Mouse (Mus musculus) granulocyte monocyte progenitor cell, adult 5-6 weeks (primary cell): ENCODE measurements around the gene Med20. TPM values are rescaled to one million over a fixed set of nuclear protein-coding genes. Genes with fewer than 3 reads are reported as not detected.
A peak's percentile ranks its signal among the peaks of the same experiment; 100 is the strongest.

Experiments
- ATAC-seq: replicated peaks from 2 replicates; pipeline ENCODE4 v1.8.0; 2016; ENCODE audit warnings: mild to moderate bottlenecking, moderate TSS enrichment, inconsistent platforms; ENCODE audit not compliant: poor library complexity, severe bottlenecking
- total RNA-seq, 2 experiments: library from RNA; stranded (forward) in 1 of 2; stranded (reverse) in 1 of 2; fragments of 200-712, 200-1000 nt in 1 of 2; fragments of >200 nt in 1 of 2; fragmentation: Nextera tagmentation in 1 of 2; gene quantifications; 2 replicates each; pipeline ENCODE4 v1.2.3; 2014 to 2017

The Med20 gene
- total RNA-seq (2014; fragmentation: Nextera tagmentation), result 26.3 and 36.3 TPM in 2 replicates
- total RNA-seq (2017), result 25.0 and 29.5 TPM in 2 replicates

DNA sequence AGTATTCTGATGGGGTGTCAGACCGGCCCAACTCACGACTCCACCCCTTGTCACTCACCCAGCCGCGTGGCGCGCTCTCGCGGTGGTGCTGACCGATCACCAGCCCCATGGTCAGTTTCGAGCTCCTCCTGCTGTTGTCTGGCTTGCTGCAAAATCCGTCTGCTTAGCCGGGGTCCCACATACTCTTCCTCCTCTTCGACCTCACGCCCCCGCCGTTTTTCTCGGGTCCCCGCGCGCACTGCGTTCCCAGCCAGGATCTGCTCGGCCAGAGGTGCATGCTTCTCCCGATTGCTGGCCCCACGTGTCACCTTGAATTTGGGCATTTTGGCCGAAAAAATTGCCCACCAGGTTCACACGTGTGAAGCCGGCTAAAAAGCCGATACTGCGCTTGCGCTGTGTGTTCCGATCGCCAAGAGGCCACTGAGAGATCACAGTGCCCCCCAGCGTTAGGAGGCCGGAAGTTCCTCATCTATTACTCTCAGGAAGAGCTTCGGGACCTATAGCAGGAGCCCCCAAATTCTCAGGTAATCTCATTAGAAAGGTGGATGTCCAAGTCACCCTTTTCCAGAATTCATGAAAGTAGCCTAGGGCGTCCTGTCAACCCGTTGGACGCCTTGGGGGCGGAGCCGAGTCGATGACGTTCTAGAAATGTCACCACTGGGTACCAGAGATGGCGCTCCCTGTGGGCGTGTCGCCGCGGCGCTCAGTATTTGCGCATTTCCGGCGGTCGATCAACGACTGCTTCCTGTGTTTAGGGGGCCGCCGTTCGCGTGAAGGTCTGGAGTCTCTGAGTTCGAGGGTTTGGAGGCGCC is at the start of gene Med20, which contains the start of the genes Bysl and Gm20517:
Gene Med20 (plus strand): TSS at position 734 of the 812 bp plus-strand sequence.
Gene Bysl (minus strand): TSS at position 644 of the 812 bp plus-strand sequence.
Gene Gm20517 (plus strand): TSS at position 741 of the 812 bp plus-strand sequence.
- peak; percentile 82 for ATAC-seq

DNA sequence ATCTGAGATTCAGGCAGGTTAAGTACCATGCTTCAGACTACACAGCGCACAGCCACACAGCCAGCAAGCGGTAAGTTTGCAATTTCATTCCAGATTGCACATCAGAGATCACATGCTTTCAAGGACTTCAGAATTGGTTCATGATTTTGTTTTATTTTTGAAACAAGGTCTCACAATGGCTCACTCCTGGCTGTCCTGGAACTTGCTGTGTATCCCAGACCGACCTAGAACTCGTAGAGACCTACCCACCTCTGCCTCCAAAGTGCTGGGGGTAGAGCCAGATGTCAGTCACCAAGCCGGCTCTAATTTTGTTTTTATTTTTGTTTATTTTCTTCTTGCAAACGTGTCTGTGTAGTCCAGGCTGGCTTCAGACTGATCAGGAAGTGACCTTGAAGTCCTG is 48.5 kb upstream of the Med20 start:
- no peak for ATAC-seq

DNA sequence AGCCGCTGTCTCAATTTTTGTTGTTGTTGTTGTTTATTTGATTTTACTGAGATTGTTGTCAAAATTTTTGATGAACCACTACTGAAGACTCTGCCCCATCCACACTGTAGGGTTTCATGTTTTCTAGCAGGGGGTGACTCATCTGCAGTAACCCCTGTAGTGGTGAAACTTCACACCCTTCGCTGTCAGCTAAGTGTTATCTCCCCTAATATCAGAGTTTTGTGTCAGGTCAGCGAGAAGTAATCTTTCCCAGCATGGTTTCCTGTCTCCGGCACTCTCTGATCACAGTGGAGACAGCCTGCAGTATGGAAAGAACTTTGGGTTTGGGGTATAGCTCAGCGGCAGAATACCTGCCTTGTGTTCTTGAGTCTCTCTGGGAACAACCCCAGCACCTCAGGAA is 46.8 kb upstream of the Med20 start:
- no peak; the same call in 1 of the 2 replicates for ATAC-seq

DNA sequence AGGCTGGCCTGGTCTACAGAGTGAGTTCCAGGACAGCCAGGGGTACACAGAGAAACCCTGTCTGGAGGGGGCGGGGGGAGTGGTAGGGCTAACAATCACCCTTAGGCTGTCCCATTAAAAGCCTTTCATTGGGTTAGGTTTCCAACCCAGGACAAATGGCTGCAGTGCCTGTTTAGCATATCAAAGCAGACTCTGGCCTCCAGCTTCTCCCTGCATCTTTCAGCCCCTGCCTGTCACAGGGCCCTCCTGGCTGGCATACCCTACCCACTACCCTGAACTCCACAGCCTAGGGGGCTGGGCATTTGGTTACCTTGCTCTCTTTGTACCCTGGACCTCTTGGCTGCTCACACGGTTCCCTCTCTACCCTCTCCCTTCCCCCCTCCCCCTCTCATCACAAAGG is 45.2 kb upstream of the Med20 start:
- no peak for ATAC-seq

DNA sequence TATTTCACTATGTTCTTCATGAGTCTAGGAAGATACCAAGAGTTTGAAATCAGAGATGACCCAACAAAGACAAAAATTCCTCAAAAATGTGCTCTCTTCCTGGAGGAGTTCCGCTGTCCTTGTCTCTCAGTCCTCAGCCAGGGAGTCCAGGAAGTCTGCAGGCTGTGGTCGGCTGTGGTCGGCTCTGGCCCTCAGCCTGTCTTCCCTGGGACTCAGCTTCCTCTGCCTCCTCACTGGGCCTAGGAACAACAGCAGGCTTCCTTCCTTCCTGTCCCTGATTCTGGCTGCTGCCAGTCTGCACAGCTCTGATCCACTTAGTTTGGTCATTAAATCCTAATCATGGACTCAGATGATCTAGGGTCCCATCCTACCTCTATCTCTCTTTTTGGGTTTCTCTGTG is 44.1 kb upstream of the Med20 start:
- peak; percentile 82 for ATAC-seq

DNA sequence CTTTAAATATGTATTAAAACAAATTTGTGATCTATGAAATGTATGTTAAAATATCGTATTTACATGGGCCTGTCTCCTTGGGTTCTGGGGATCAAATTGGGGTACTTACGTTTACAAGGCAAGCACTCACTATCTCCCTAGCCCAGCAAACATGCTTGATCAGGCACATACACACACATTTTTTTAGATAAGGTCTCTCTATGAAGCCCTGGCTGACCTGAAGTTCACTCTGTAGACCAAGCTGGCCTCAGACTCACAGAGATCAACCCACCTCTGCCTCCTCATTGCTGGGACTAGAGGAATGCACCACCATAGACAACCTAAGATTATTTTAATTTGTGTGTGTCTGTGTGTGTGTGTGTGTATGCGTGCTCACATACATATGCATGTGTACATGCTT is 43.0 kb upstream of the Med20 start:
- ATAC-seq, result no peak

DNA sequence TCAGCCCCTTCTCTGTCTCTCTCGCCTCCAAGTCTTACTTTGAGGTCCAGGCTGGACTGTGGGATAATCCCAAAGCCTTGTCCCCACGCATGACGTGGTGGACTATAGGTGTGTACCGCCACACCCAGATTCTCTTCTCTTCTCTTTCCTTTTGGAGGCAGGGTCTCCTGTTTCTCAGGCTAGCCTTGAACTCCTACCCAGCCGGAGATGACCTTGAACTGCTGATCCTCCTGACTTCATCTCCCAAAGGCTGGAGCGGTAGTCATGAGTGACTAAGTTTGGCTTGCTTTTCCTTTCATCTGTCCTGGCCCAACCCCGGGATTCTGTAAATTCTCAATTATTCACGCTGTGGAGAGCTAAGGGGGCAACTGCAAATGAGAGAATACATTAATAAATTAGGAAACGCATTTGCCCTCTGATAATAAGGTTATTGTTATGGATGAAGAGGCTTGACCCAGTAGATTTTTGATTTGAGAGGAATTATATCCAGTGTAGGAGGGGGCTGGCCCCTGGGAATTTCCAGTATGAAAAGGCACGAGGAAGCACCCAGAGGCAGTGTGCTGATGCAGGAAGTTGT is 42.3 kb upstream of the Med20 start:
- ATAC-seq, result no peak

DNA sequence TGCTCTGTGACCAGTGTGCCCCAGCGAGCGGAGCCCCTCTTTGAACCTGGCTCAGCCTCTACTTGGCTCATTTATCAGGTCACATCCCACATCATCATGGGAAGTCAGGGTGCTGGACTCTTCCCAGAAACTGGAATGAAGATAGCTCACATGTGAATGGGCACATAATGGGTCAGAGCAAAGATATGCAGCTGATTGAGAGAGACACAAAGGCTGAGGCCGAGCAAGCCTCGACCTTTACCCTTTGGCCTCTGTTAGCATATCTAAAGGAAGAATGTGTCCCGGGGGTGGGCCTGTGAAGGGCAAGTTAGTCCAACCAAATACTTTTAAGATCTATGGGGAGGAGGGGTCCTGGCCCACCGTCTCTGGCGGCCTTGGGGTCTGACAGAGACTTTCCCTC is 39.8 kb upstream of the Med20 start:
- ATAC-seq, result no peak

DNA sequence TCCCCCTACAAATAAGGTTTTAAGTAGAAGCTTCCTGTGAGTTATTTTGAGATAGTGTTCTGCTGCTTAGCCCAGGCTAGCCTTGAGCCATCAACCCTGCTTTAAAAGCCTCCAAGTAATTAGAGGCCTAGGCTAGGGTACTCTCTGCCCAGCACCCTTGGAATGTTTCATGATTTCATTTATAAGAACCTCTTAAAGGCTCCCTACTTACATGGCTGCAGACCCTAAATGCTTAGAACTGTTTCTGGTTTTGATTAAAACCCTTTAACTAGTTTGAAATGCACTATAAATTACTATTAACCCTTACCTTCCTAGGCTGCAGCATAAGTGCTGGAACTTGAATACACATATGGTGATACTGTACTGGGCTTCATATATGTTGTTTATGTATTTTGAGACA is 38.9 kb upstream of the Med20 start:
- ATAC-seq, result no peak

DNA sequence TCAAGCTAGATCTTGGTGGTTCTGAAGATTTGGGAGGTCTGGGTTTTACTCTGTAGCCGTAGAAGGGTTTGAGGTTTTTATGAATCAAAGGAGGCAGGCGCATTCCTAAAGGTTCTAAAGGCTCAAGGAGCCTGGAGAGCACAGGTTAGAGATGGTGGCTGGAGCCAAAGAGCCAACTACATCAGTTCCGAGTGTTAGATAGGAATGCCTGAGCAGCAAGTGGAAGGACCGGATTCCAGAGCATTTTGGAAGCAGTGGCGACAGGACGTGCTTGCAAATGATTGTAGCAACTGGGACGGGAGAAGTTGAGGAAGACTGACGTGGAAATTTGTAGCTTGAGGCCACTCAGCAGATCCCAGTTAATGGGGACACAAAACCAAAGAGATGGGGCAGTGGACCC is 37.4 kb upstream of the Med20 start:
- ATAC-seq, result no peak

DNA sequence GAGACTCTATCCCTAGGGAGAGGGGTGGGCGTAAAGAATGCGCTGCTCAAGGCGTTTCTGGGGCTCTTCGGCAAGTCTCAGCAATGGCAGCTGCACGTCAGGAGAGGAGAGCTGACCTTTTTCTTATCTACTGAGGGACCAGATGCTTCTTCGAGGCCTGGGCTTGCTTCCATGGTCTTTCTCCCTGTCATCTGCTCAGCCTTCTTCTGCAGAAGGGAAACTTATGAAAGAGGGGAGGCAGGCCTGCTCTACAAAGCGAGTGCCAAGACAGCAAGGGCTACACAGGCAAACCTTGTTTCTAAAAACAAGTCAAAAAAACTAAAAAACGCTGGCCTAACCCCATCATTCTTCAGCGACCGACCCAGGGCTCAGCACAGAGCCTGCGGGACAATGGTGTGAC is 36.6 kb upstream of the Med20 start:
- no peak for ATAC-seq

DNA sequence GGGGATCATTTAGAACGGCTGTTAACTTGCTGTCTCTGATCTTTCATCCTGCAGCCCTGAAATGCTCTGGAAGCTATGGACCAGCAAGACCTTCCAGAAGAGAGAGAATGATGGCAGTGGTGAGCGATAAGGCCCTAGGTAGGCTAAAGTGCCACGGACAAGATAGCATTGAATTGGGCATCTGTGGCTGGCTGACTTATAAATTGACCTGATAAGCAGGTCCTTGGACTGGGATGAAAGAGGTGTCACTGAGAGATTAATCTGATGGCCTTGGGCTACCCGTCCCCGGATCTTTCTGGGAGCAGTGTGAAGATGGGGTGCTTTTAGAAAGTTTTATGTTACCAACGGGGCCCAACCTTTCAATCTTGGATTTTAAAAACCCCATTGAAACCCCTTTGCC is 32.7 kb upstream of the Med20 start:
- no peak for ATAC-seq

DNA sequence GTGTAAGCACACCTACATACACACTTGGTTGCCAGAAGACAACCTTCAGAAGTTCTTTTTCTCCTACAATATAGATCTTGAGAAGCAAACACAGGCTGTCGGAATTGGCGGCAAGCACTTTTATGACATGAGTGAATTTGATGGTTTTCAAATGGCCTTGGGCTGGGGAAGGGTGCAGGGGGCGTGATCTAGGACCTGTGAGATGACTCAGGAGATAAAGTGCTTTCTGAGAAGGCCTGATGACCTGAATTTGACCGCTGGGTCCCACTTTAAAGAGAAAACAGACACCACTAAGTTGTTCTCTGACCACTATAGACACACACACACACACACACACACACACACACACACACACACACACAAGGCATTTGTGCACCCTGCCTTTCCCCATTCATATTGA is 30.4 kb upstream of the Med20 start:
- ATAC-seq, result no peak

DNA sequence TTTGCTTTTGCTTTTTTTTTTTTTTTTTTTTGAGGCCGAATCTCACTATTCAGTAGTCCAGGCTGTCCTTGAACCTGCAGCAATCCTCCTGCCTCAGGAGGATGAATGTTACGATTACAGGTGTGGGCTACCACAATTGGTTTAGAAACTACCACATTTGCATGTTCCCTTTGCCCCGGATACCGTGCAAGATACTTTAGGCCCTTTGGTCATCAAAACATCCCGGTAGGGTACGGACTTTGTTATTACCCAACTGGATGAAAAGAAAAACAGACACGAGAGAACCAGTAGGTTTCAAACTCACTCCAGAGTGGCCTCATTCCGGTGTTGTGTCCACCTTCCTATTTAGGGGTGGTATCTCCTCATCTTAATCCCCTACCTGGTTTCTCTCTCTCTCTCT is 22.9 kb upstream of the Med20 start:
- ATAC-seq, result no peak

DNA sequence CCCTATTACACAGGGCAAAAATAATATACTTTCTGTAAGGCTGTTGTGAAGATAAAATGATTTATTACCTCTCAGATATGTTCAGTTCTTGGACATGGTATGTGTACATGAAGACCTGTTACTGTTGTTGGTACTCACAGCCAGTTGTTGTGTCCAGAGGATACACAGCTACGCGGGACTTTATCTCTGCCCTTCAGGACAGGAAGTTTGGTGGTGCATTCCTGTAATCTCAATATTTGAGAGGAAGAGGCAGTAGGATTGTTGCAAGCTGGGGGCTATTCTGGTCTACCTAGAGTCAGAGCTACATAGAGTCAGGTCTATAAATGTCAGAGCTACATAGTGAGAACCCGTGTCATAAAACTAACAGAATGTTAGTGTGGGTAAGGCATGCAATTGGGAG is 20.3 kb upstream of the Med20 start:
- ATAC-seq, result no peak

DNA sequence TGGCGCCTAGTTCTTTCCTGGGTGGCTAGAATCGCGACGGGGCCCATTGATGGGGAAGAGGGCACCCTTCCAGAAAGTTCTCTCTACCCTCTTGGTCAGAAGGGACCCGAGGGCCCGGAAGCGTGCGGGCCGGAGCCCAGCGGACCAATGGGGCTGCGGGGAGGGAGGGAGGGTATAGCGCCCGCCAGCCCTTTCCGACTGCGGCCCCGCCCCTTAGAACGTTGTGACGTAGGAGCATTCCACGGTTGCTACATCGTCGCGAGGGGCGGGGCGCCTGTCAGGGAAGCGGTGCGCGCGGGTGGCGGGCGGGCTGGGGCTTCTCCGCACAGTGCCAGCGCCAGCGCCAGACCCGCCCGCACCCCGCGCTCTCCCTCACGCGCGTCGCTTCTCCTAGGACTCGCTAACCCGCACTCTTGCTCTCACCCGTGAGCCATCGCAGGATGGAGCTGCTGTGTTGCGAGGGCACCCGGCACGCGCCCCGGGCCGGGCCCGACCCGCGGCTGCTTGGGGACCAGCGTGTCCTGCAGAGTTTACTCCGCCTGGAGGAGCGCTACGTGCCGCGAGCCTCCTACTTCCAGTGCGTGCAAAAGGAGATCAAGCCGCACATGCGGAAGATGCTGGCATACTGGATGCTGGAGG is 18.0 kb upstream of the Med20 start:
- ATAC-seq, result peak; percentile 60

DNA sequence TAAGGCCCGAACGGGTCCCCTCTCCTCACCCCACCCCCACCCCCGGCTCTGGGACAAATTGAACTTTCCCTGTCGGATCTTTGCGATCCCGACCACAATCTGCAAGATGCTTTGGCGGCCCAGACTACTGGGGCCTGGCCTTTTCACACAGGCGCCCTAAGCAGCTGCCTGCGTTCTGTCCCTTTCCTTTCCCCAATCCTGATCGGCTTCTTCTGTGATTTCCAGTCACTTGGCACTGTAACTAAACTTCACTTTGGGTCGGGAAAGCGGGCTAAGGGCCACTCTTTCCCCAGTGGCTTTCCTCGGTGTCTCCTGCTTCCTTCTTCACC is 17.6 kb upstream of the Med20 start:
- no peak for ATAC-seq

DNA sequence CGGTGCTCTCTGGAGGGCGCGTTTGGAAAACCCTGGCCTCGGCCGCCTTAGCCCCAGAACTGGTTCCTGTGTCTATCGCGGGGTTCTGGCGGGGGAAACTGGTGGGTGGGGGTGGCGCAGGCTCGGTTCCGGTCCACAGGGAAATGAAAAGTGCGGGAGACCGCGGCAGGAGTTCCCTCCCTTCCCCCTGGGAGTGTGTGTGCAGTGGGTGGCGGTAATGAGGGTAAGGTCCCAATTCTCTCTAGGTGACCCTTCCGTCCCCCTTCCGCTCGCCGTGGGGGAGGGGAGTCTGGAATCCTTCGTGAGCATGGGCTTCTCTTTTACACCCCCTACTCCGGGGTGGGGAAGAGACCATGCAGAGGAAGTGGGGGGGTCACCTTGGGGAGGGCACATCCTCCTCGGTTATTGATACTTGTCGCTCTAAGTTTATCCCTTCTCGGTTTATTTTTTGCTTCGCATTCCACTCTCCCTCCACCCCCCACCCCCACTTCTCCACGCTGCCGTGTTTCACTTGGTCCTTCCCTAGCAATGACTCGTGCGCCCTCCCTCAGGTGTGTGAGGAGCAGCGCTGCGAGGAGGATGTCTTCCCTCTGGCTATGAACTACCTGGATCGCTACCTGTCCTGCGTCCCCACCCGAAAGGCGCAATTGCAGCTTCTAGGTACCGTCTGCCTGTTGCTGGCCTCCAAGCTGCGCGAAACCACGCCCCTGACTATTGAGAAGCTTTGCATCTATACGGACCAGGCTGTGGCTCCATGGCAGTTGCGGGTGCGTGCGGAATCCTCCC is 17.0 kb upstream of the Med20 start:
- no peak for ATAC-seq

DNA sequence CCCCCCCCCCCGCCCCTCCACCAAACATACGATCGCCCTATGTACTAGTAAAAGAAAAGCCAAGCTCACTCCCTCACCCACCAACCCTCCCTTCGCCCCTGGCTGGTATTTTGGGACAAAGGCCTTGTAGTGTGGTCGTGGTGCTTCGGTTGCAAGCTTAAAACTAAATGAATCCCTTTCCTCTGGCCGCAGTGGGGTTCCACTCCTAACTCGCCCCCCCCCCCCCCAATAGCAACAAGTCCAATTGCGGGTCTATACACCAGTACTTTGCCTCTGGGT is 16.5 kb upstream of the Med20 start:
- ATAC-seq, result no peak

DNA sequence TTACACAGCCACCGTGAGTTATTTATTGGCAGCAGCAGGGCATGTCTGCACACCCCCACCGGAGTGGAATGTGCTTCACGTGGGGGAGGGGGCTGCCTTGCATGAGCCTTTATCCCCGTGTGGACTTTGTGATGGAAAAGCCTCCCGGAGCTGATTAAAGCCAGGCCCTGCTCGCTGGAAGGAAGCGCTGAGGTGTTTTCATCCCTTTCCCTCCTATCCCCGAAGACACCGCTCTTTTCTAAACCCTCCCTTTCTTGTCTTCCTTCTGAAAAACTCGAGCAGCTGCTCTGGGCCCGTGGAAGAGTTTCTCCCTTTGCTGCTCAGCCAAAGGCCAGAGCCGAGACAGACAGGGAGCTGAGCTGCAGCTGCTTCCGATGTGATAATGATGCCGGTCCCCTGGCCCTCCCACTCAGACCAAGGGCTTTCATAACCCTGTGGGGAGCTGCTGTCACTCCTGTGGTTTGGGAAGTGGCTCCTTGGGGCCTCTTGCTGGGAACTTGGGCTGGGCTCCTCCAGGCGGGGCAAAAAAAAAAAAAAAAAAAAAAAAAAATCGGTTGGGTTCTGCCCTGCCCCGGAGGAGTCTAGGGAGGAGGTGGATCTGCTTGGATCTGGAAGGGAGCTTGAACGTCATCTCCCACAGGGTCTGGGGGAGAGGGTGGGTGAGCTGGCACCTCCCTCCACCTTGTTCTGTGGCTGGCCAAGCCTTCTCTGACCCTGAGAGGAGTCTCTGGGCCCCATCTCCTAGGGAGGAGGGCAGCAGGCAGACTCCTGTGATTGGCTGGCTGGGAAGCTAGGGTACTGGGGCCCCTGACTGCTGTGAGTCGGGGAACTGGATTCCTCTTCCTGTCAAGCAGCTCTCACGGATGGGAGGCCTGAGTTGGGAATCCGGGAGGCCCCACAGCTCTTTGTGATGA is 15.9 kb upstream of the Med20 start:
- peak; percentile 66 for ATAC-seq
